ENCODE assay signal across 7 mouse cellular contexts in the genomic region with DNA sequence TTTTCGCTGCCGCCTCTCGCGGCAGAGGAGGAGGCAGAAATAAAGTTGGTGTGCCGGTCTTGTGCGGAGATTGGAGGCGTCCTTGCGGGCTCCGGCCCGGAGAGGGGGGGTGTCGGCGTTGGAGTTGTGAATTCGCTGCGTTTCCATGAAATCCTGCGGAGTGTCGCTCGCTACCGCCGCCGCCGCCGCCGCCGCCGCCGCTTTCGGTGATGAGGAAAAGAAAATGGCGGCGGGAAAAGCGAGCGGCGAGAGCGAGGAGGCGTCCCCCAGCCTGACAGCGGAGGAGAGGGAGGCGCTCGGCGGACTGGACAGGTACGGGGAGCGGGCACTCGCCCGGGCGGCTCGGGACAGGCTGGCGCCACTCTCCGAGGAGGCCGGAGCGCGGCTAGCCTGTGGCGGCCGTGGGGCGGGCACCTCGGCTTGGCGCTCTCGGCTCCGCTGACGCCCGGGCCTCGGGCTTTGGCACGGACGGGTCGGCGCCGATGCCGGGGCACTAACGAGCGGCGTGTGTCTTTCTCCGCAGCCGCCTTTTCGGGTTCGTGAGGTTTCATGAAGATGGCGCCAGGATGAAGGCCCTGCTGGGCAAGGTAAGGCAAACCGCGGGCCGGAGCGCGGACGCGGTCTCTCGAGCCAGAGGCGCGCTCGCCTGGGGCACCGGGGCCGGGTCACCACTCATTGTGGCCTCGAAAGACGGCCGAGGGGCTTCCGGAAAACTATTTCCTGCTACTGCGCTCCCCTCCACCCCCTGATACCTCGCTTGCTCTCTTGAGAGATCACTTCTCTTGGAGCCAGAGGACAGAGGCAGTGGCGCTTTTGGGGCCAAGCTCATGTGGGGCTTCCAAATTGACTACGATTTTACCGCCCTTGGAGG. TPM values are rescaled to one million over a fixed set of nuclear protein-coding genes. Genes with fewer than 3 reads are reported as not detected.
DNase-seq lines count a peak whose midpoint lies in the region; ATAC-seq and TF ChIP-seq lines count a peak whose summit lies in the region.

No protein-coding gene starts in this region.

- H3K9ac ChIP-seq in limb, embryonic 15.5 days = peak overlapping the region; percentile 82
- peak overlapping the region; percentile 84 for H3K9ac ChIP-seq in midbrain, postnatal 0 days (replicated peaks; ENCODE audit: low read length, poor library complexity, severe bottlenecking)

- no peaks in the 10 kb centered on the region for H3K9me3 ChIP-seq in limb, embryonic 15.5 days
- H3K9me3 ChIP-seq in midbrain, postnatal 0 days (ENCODE audit: low read length) = no peaks in the 10 kb centered on the region

- no peak for ATAC-seq in limb, embryonic 15.5 days (ENCODE audit: insufficient number of reproducible peaks, low FRiP score, low TSS enrichment, low read depth)
- peak; percentile 51 for ATAC-seq in midbrain, postnatal 0 days (ENCODE audit: low FRiP score)

- WGBS in limb, embryonic 15.5 days = under 1% methylated on average over 80 of the region's 95 CpGs
- whole genome bisulfite sequencing in midbrain, postnatal 0 days = under 1% methylated on average over 71 of the region's 95 CpGs

- H3K4me1 ChIP-seq in limb, embryonic 15.5 days = no peaks in the 10 kb centered on the region
- H3K4me1 ChIP-seq in midbrain, postnatal 0 days (ENCODE audit: insufficient read depth, low read length) = no peaks in the 10 kb centered on the region

- H3K36me3 ChIP-seq in limb, embryonic 15.5 days = no peaks in the 10 kb centered on the region
- H3K36me3 ChIP-seq in midbrain, postnatal 0 days (ENCODE audit: insufficient read depth, low read length) = no peaks in the 10 kb centered on the region

- peak overlapping the region; percentile 77 for H3K4me3 ChIP-seq in limb, embryonic 15.5 days
- peak overlapping the region; percentile 81 for H3K4me3 ChIP-seq in midbrain, postnatal 0 days (ENCODE audit: low read depth, low read length)

- peak; percentile 11; the same call in 1 of the 2 replicates for TF ChIP-seq CTCF in midbrain, postnatal 0 days (IDR thresholded peaks at IDR 0.05)

- peak overlapping the region; percentile 98 for H3K27ac ChIP-seq in limb, embryonic 15.5 days
- H3K27ac ChIP-seq in midbrain, postnatal 0 days (ENCODE audit: low read depth, low read length) = peak overlapping the region; percentile 95

- peak; percentile 60 for DNase-seq in adrenal gland, adult 8-10 months
- peak; percentile 35 for DNase-seq in embryo, embryonic 9.5 days (ENCODE audit: extremely low spot score)
- DNase-seq in gastrocnemius, postnatal 4 days (ENCODE audit: low spot score in 2 of 2) = peak; percentile 53 to 59
- DNase-seq in kidney, adult 11 months = peak; percentile 64
- DNase-seq in midbrain, postnatal 0 days (ENCODE audit: low spot score) = peak; percentile 62
- DNase-seq in spleen, postnatal 14 days (ENCODE audit: low spot score in 2 of 2) = peak; percentile 13 to 62

- no peaks in the 10 kb centered on the region for H3K27me3 ChIP-seq in limb, embryonic 15.5 days
- H3K27me3 ChIP-seq in midbrain, postnatal 0 days (ENCODE audit: insufficient read depth, low read length) = no peaks in the 10 kb centered on the region

- H3K4me2 ChIP-seq in limb, embryonic 15.5 days = peak overlapping the region; percentile 44
- peak overlapping the region; percentile 65 for H3K4me2 ChIP-seq in midbrain, postnatal 0 days (ENCODE audit: low read depth, low read length, poor library complexity, severe bottlenecking)

RNA-seq across cellular contexts. Expression of a gene that starts 0.7 kb away (rescaled TPM):
- 10 to 100 TPM; 46.4 to 75.7 (median 62.6) TPM for total RNA-seq in adrenal gland, adult 8-10 months (2022)
- total RNA-seq in gastrocnemius, postnatal 4 days (2021) = 10 to 100 TPM; 32.1 to 50.2 TPM
- polyA plus RNA-seq in limb, embryonic 15.5 days (2015; fragmentation: Nextera tagmentation; extraction: Ambion mirVana) = 19.9 and 23.8 TPM in 2 replicates
- total RNA-seq in midbrain, postnatal 0 days (2014; rRNA removed) = 39.0 and 58.4 TPM in 2 replicates
- polyA plus RNA-seq in midbrain, postnatal 0 days (2015; fragmentation: Nextera tagmentation; extraction: Ambion mirVana) = 9.6 and 17.2 TPM in 2 replicates

RNA-seq across cellular contexts. Expression of a gene that starts 17.4 kb away (rescaled TPM):
- total RNA-seq in adrenal gland, adult 8-10 months (2022) = not detected
- total RNA-seq in gastrocnemius, postnatal 4 days (2021) = not detected
- not detected in 2 replicates for polyA plus RNA-seq in limb, embryonic 15.5 days (2015; fragmentation: Nextera tagmentation; extraction: Ambion mirVana)
- not detected in 2 replicates for total RNA-seq in midbrain, postnatal 0 days (2014; rRNA removed)
- polyA plus RNA-seq in midbrain, postnatal 0 days (2015; fragmentation: Nextera tagmentation; extraction: Ambion mirVana) = not detected in 2 replicates
